Mouse (Mus musculus) left cerebral cortex, adult 11 months (tissue): ENCODE results near the gene Akap13.

Source experiments
- DNase-seq: peaks from one replicate; pipeline ENCODE4 v3.0.0; 2022; ENCODE audit warnings: low spot score

Akap13 gene

GRCm38 (mm10) chr7:75460290-75460689 lies 5.0 kb downstream of the Akap13 start:
- DNase-seq: no peak

GRCm38 (mm10) chr7:75463579-75464162 lies 8.3 kb downstream of the Akap13 start:
- DNase-seq: no peak

- DNase-seq: no peak
Observed at GRCm38 (mm10) chr7:75467791-75468190, 12.5 kb downstream of the Akap13 start.

GRCm38 (mm10) chr7:75470318-75470925 lies 15.1 kb downstream of the Akap13 start:
- no peak for DNase-seq

- no peak for DNase-seq
Observed at GRCm38 (mm10) chr7:75472316-75473195, 17.2 kb downstream of the Akap13 start.

GRCm38 (mm10) chr7:75473294-75473693 lies 18.0 kb downstream of the Akap13 start:
- no peak for DNase-seq

- no peak for DNase-seq
Observed at GRCm38 (mm10) chr7:75474064-75474463, 18.7 kb downstream of the Akap13 start.

GRCm38 (mm10) chr7:75474564-75475150 lies 19.3 kb downstream of the Akap13 start:
- DNase-seq: no peak

- DNase-seq: no peak
Observed at GRCm38 (mm10) chr7:75478060-75478459, 22.7 kb downstream of the Akap13 start.

- DNase-seq: no peak
Observed at GRCm38 (mm10) chr7:75480721-75481426, 25.5 kb downstream of the Akap13 start.

GRCm38 (mm10) chr7:75486031-75486430 lies 30.7 kb downstream of the Akap13 start:
- DNase-seq: no peak

GRCm38 (mm10) chr7:75495941-75496441 lies 40.7 kb downstream of the Akap13 start:
- DNase-seq: no peak

GRCm38 (mm10) chr7:75498627-75499026 lies 43.3 kb downstream of the Akap13 start:
- no peak for DNase-seq

- no peak for DNase-seq
Observed at GRCm38 (mm10) chr7:75499271-75499670, 43.9 kb downstream of the Akap13 start.

GRCm38 (mm10) chr7:75500164-75500563 lies 44.8 kb downstream of the Akap13 start:
- DNase-seq: no peak

GRCm38 (mm10) chr7:75500793-75501192 lies 45.5 kb downstream of the Akap13 start:
- DNase-seq: no peak

GRCm38 (mm10) chr7:75504524-75504923 lies 49.2 kb downstream of the Akap13 start:
- DNase-seq: no peak

- DNase-seq: no peak
Observed at GRCm38 (mm10) chr7:75506628-75507027, 51.3 kb downstream of the Akap13 start.

GRCm38 (mm10) chr7:75509085-75509873 lies 53.9 kb downstream of the Akap13 start:
- DNase-seq: no peak

GRCm38 (mm10) chr7:75515472-75515871 lies 60.1 kb downstream of the Akap13 start:
- DNase-seq: no peak
